Mouse (Mus musculus) MEL (cell line): ENCODE data around the gene Gm2663. TPM values are rescaled to one million over a fixed set of nuclear protein-coding genes. Genes with fewer than 3 reads are reported as not detected.
"Not testable (repeated sequence)": the region's sequence is repeated elsewhere in the genome, so short reads cannot be mapped to it uniquely, and the experiment has no call there.

Source experiments
- DNase-seq: peaks from one replicate; pipeline ENCODE4 v3.0.0; 2011; ENCODE audit warnings: low read depth, low spot score
- H3K27ac ChIP-seq: 2 replicates; pipeline ENCODE4 v1.5.1; 2012; ENCODE audit warnings: low read depth, mild to moderate bottlenecking, control low read depth, low read length, moderate library complexity; ENCODE audit not compliant: control insufficient read depth
- H3K27me3 ChIP-seq, 2 experiments: fragments of 150-350 bp in 1 of 2; sonication (generic) in 1 of 2; 2 replicates each; pipeline ENCODE4 v1.6.1; 2012; ENCODE audit warnings: low read length in 2 of 2, mild to moderate bottlenecking in 2 of 2, improper control_type of control experiment in 1 of 2, moderate library complexity in 1 of 2; ENCODE audit not compliant: insufficient read depth in 2 of 2, control insufficient read depth in 1 of 2
- H3K36me3 ChIP-seq, 2 experiments: 2 replicates each; pipeline ENCODE4 v1.6.1; 2012 to 2014; ENCODE audit warnings: low read length in 2 of 2, improper control_type of control experiment in 1 of 2, inconsistent platforms in 1 of 2, mild to moderate bottlenecking in 1 of 2; ENCODE audit not compliant: insufficient read depth in 2 of 2, control insufficient read depth in 1 of 2
- H3K4me1 ChIP-seq, 2 experiments: fragments of 150-350 bp in 1 of 2; sonication (generic) in 1 of 2; 2 replicates each; pipeline ENCODE4 v1.6.1; 2012; ENCODE audit warnings: low read length in 2 of 2, improper control_type of control experiment in 1 of 2, mild to moderate bottlenecking in 1 of 2; ENCODE audit not compliant: insufficient read depth in 2 of 2, control insufficient read depth in 1 of 2
- H3K4me3 ChIP-seq, 2 experiments: fragments of 150-350 bp in 1 of 2; sonication (generic) in 1 of 2; 2 replicates each; pipeline ENCODE4 v1.5.1; 2012; ENCODE audit warnings: low read depth in 2 of 2, low read length in 2 of 2, mild to moderate bottlenecking in 2 of 2, moderate library complexity in 2 of 2, control low read depth in 1 of 2, improper control_type of control experiment in 1 of 2; ENCODE audit not compliant: control insufficient read depth in 1 of 2, insufficient read depth in 1 of 2
- H3K79me2 ChIP-seq: 2 replicates; pipeline ENCODE4 v1.6.1; 2012; ENCODE audit warnings: mild to moderate bottlenecking, low read length, moderate library complexity; ENCODE audit not compliant: control insufficient read depth, poor library complexity, insufficient read depth
- H3K9ac ChIP-seq: 2 replicates; pipeline ENCODE4 v1.6.1; 2012; ENCODE audit warnings: low read depth, mild to moderate bottlenecking, control low read depth, low read length, moderate library complexity; ENCODE audit not compliant: control insufficient read depth, poor library complexity, severe bottlenecking
- H3K9me3 ChIP-seq: fragments of 150-350 bp; sonication (generic); replicated peaks from 2 replicates; pipeline ENCODE4 v1.6.1; 2012; ENCODE audit warnings: mild to moderate bottlenecking, low read length, improper control_type of control experiment, moderate library complexity; ENCODE audit not compliant: insufficient read depth
- CHD1 ChIP-seq: IDR thresholded peaks from 2 replicates; pipeline ENCODE4 v1.6.1; 2012; ENCODE audit warnings: low read depth, mild to moderate bottlenecking, inconsistent platforms, low read length, improper control_type of control experiment
- CHD2 ChIP-seq: IDR thresholded peaks from 2 replicates; pipeline ENCODE4 v1.6.1; 2011; ENCODE audit warnings: low read length, improper control_type of control experiment
- E2F4 ChIP-seq: IDR thresholded peaks from 2 replicates; pipeline ENCODE4 v1.6.1; 2011; ENCODE audit warnings: low read depth, low read length, improper control_type of control experiment, borderline replicate concordance
- EP300 ChIP-seq, 2 experiments: IDR thresholded peaks; 2 replicates each; pipeline ENCODE4 v1.6.1; 2011; ENCODE audit warnings: improper control_type of control experiment in 2 of 2, low read length in 2 of 2, low read depth in 1 of 2, mild to moderate bottlenecking in 1 of 2
- ETS1 ChIP-seq: IDR thresholded peaks from 2 replicates; pipeline ENCODE4 v1.6.1; 2012; ENCODE audit warnings: low read depth, mild to moderate bottlenecking, inconsistent platforms, low read length, improper control_type of control experiment, moderate library complexity
- GABPA ChIP-seq: IDR thresholded peaks from 2 replicates; pipeline ENCODE4 v1.6.1; 2012; ENCODE audit warnings: low read depth, mild to moderate bottlenecking, inconsistent platforms, low read length, improper control_type of control experiment, moderate library complexity
- GATA1 ChIP-seq: IDR thresholded peaks from 2 replicates; pipeline ENCODE4 v1.6.1; 2011; ENCODE audit warnings: low read depth, low read length, improper control_type of control experiment
- MYC ChIP-seq: IDR thresholded peaks from 2 replicates; pipeline ENCODE4 v1.6.1; 2011; ENCODE audit warnings: low read depth, mild to moderate bottlenecking, low read length, improper control_type of control experiment, moderate library complexity
- NELFE ChIP-seq: IDR thresholded peaks from 2 replicates; pipeline ENCODE4 v1.6.1; 2011; ENCODE audit warnings: low read depth, low read length, improper control_type of control experiment
- NRF1 ChIP-seq: IDR thresholded peaks from 2 replicates; pipeline ENCODE4 v1.6.1; 2014; ENCODE audit warnings: low read depth, mild to moderate bottlenecking, inconsistent platforms, low read length, improper control_type of control experiment, moderate library complexity; ENCODE audit not compliant: poor library complexity, insufficient read depth, severe bottlenecking
- POLR2A ChIP-seq, 2 experiments: IDR thresholded peaks; 2 replicates each; pipeline ENCODE4 v1.6.1; 2011 to 2012; ENCODE audit warnings: low read length in 2 of 2, mild to moderate bottlenecking in 2 of 2, control low read depth in 1 of 2, improper control_type of control experiment in 1 of 2, low read depth in 1 of 2, moderate library complexity in 1 of 2; ENCODE audit not compliant: control insufficient read depth in 1 of 2, insufficient read depth in 1 of 2, poor library complexity in 1 of 2
- POLR2AphosphoS2 ChIP-seq: IDR thresholded peaks from 2 replicates; pipeline ENCODE4 v1.6.1; 2011; ENCODE audit warnings: low read length, improper control_type of control experiment
- RAD21 ChIP-seq: IDR thresholded peaks from 2 replicates; pipeline ENCODE4 v1.6.1; 2011; ENCODE audit warnings: mild to moderate bottlenecking, low read depth, low read length, improper control_type of control experiment
- RCOR1 ChIP-seq: IDR thresholded peaks from 2 replicates; pipeline ENCODE4 v1.6.1; 2012; ENCODE audit warnings: low read depth, mild to moderate bottlenecking, inconsistent platforms, low read length, improper control_type of control experiment
- SIN3A ChIP-seq: IDR thresholded peaks from 2 replicates; pipeline ENCODE4 v1.6.1; 2012; ENCODE audit warnings: low read length, improper control_type of control experiment, inconsistent platforms
- TAL1 ChIP-seq: IDR thresholded peaks from 2 replicates; pipeline ENCODE4 v1.6.1; 2012; ENCODE audit warnings: mild to moderate bottlenecking, inconsistent platforms, low read length, moderate library complexity, mixed read lengths
- USF1 ChIP-seq: IDR thresholded peaks from 2 replicates; pipeline ENCODE4 v1.6.1; 2014; ENCODE audit warnings: low read depth, mild to moderate bottlenecking, inconsistent platforms, low read length, improper control_type of control experiment, moderate library complexity
- USF2 ChIP-seq, 2 experiments: IDR thresholded peaks; 2 replicates each; pipeline ENCODE4 v1.6.1; 2011 to 2012; ENCODE audit warnings: improper control_type of control experiment in 2 of 2, low read length in 2 of 2, borderline replicate concordance in 1 of 2, inconsistent platforms in 1 of 2, low read depth in 1 of 2, mild to moderate bottlenecking in 1 of 2; ENCODE audit not compliant: insufficient read depth in 1 of 2
- polyA plus RNA-seq, 2 experiments: library from polyadenylated mRNA; stranded (reverse) in 1 of 2; unstranded in 1 of 2; fragments of >175 nt in 1 of 2; fragments of >200 nt in 1 of 2; gene quantifications; 2 replicates each; pipeline versions ENCODE4 v1.2.1 to v1.2.4; 2012; ENCODE audit warnings: low replicate concordance in 2 of 2, low read depth in 1 of 2; ENCODE audit not compliant: insufficient read length in 2 of 2, insufficient read depth in 1 of 2, missing spikeins in 1 of 2
- total RNA-seq: library from RNA; depleted of rRNA; stranded (reverse); fragments of 300-350 nt; gene quantifications from 2 replicates; pipeline ENCODE4 v1.2.3, GENCODE M21; 2012

Gm2663 gene
- total and polyA plus RNA-seq, 3 experiments: not detected

- Histone ChIP-seq H3K27me3 (no peaks in the 10 kb centered on the region), H3K9ac (no peak overlapping the region), H3K9me3 (no peaks in the 10 kb centered on the region), H3K4me1 (no peaks in the 10 kb centered on the region), H3K79me2 (no peaks in the 10 kb centered on the region), H3K36me3 (no peaks in the 10 kb centered on the region), H3K27ac (no peak overlapping the region), H3K4me3 (no peak overlapping the region)
- no peak for DNase-seq
- no peak for TF ChIP-seq EP300 (IDR thresholded peaks at IDR 0.05; ENCODE audit: low read depth in 1 of 2, low read length in 2 of 2)
- no peak for TF ChIP-seq CHD1
- TF ChIP-seq E2F4: no peak
- TF ChIP-seq MYC: no peak
- no peak for TF ChIP-seq POLR2A (IDR thresholded peaks at IDR 0.05; ENCODE audit: control insufficient read depth in 1 of 2, insufficient read depth in 1 of 2, low read depth in 1 of 2, low read length in 2 of 2, poor library complexity in 1 of 2)
- TF ChIP-seq SIN3A: no peak
- no peak for TF ChIP-seq GABPA
- no peak for TF ChIP-seq TAL1
- no peak for TF ChIP-seq USF2 (IDR thresholded peaks at IDR 0.05; ENCODE audit: borderline replicate concordance in 1 of 2, insufficient read depth in 1 of 2, low read depth in 1 of 2, low read length in 2 of 2)
- no peak for TF ChIP-seq NELFE
- TF ChIP-seq RAD21: no peak
- TF ChIP-seq CHD2: no peak
- TF ChIP-seq POLR2AphosphoS2: no peak
Observed at GRCm38 (mm10) chr6:41018629-41019028, 19.4 kb upstream of the Gm2663 start.

GRCm38 (mm10) chr6:41015065-41015464, 15.8 kb upstream of the Gm2663 start:
- no peak for DNase-seq
- H3K9me3 ChIP-seq: no peaks in the 10 kb centered on the region
- H3K4me1 ChIP-seq: no peaks in the 10 kb centered on the region
- TF ChIP-seq USF1 (no peak), E2F4 (no peak), GATA1 (no peak), ETS1 (no peak), CHD2 (no peak), TAL1 (no peak), POLR2AphosphoS2 (no peak), NRF1 (no peak), EP300 (IDR thresholded peaks at IDR 0.05; ENCODE audit: low read depth in 1 of 2, low read length in 2 of 2) (no peak), RCOR1 (no peak), NELFE (no peak)
- TF ChIP-seq, all 39 proteins: peak for 0
- Histone ChIP-seq H3K4me3 (no peak overlapping the region), H3K79me2 (no peaks in the 10 kb centered on the region), H3K9ac (no peak overlapping the region), H3K27ac (no peak overlapping the region), H3K27me3 (no peaks in the 10 kb centered on the region), H3K36me3 (no peaks in the 10 kb centered on the region)

- not testable (repeated sequence) for H3K9ac ChIP-seq, DNase-seq, H3K36me3 ChIP-seq, H3K4me1 ChIP-seq, H3K27ac ChIP-seq, H3K79me2 ChIP-seq, H3K4me3 ChIP-seq, H3K27me3 ChIP-seq, H3K9me3 ChIP-seq
Observed at GRCm38 (mm10) chr6:40964454-40964853, 34.8 kb downstream of the Gm2663 start, which contains the start of gene 1810009J06Rik. 1810009J06Rik (plus strand) TSS chr6:40964754.
